Mouse (Mus musculus) lung, postnatal 0 days (tissue): Measurements from ENCODE around the gene Castor1. TPM values are rescaled to one million over a fixed set of nuclear protein-coding genes. Genes with fewer than 3 reads are reported as not detected.

Experiments used
- ATAC-seq: fragments of 200-750 bp; cut with Nextera tagmentation; 2 replicates; pipeline ENCODE4 v1.8.0; 2017; ENCODE audit warnings: moderate library complexity
- DNase-seq: peaks from one replicate; pipeline ENCODE4 v3.0.0-alpha.2; 2016; ENCODE audit warnings: low spot score
- H3K27ac ChIP-seq: fragments of 300-500 bp; sonication (generic); 2 replicates; pipeline ENCODE4 v1.5.1; 2014; ENCODE audit warnings: antibody characterized with exemption, mild to moderate bottlenecking, low read length, mixed read lengths
- H3K27me3 ChIP-seq: fragments of 300-500 bp; sonication (generic); replicated peaks from 2 replicates; pipeline ENCODE4 v1.6.1; 2014; ENCODE audit warnings: low read length, mixed read lengths; ENCODE audit not compliant: insufficient read depth
- H3K36me3 ChIP-seq: fragments of 300-500 bp; sonication (generic); 2 replicates; pipeline ENCODE4 v1.6.1; 2014; ENCODE audit warnings: low read length, mixed read lengths; ENCODE audit not compliant: insufficient read depth
- H3K4me1 ChIP-seq: fragments of 300-500 bp; sonication (generic); 2 replicates; pipeline ENCODE4 v1.6.1; 2014; ENCODE audit warnings: antibody characterized with exemption, low read depth, low read length, mixed read lengths; ENCODE audit not compliant: insufficient read depth
- H3K4me2 ChIP-seq: fragments of 300-500 bp; sonication (generic); replicated peaks from 2 replicates; pipeline ENCODE4 v1.6.1; 2014; ENCODE audit warnings: low read depth, mild to moderate bottlenecking, low read length, moderate library complexity, mixed read lengths
- H3K4me3 ChIP-seq: fragments of 300-500 bp; sonication (generic); 2 replicates; pipeline ENCODE4 v1.5.1; 2014; ENCODE audit warnings: low read depth, low read length
- H3K9ac ChIP-seq: fragments of 300-500 bp; sonication (generic); replicated peaks from 2 replicates; pipeline ENCODE4 v1.6.1; 2014; ENCODE audit warnings: low read depth, mild to moderate bottlenecking
- H3K9me3 ChIP-seq: fragments of 300-500 bp; sonication (generic); 2 replicates; pipeline ENCODE4 v1.6.1; 2016; ENCODE audit warnings: low read length, mixed read lengths
- CTCF ChIP-seq: IDR thresholded peaks from 2 replicates; pipeline ENCODE4 v1.5.1; 2016; ENCODE audit warnings: antibody characterized with exemption, mild to moderate bottlenecking
- EP300 ChIP-seq: IDR thresholded peaks from 2 replicates; pipeline ENCODE4 v1.6.1; 2016; ENCODE audit warnings: antibody characterized with exemption, mild to moderate bottlenecking, control low read depth
- WGBS: fragments of 180-500 bp; shearing (Covaris S2); extraction: QIAGEN DNeasy Blood & Tissue Kit; methylation state at CpG from one replicate; pipeline ENCODE4 v1.1.7; 2014; 5-methylcytosine and 5-hydroxymethylcytosine counted together
- polyA plus RNA-seq: library from polyadenylated mRNA; unstranded; fragments of >200 nt; fragmentation: Nextera tagmentation; extraction: Ambion mirVana; gene quantifications from 2 replicates; pipeline ENCODE4 v1.2.1, GENCODE M21; 2015

Castor1 gene
- polyA plus RNA-seq, 1 experiment from 2014 or later: 16.5 TPM

DNA sequence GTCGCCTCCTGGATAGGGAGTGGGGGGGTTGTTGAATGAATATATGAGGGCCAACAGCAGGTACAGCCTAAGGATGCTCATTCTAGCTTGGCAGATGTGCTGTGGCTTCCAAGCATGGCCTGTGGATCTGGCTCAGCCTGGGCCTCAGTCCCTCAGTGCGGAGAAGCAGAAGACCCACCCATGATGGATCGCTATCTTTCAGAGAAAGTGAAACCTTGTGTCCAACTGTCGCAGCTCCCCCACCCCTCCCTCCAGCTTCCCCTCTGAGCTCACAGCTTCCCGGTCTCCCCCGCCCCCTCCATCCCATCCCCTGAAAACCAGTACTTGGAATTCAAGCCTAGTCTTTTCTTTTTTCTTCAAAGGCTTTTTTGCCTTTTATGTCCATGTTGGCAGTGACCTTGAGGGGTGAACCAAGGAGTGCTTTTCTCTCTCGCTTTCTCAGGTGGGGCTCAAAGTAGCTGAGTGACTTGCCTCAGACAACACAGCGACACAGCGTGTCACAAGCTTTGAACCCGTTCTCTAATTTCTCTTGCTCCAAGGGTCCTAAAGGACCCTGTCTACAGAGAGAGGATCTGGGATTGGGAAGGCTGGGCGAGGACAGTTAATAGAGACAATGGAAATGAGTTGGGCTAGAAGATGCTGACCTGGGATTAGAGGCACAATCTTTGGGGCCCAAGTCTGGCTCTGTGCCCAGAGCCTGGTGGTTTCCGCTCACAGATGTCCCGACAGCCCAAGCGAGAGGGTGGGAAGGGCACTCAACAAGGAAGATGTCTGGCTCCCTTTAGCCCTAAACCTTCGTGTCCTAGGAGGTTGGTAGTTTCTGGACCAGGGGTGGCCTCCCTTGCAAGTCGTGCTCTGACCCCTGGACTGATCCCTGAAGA, 17.9 kb downstream of the Castor1 start, which contains the start of gene Osm:
Gene Osm (plus strand): TSS at position 756 of the 881 bp plus-strand sequence.
- H3K27ac ChIP-seq: no peak within 1 kb of the TSS
- no peak for DNase-seq
- TF ChIP-seq CTCF: no peak
- TF ChIP-seq EP300: no peak
- no peaks in the 10 kb centered on the region for H3K27me3 ChIP-seq
- no peak for ATAC-seq
- H3K4me1 ChIP-seq: no peaks in the 10 kb centered on the region
- WGBS: 59% methylated on average over 16 of the region's 16 CpGs
- H3K4me3 ChIP-seq: 0 out of 2 replicates have a peak within 1 kb of the TSS, but pooled peaks have one; percentile 10
- no peaks in the 10 kb centered on the region for H3K36me3 ChIP-seq
- H3K9ac ChIP-seq: no peak within 1 kb of the TSS
- no peaks in the 10 kb centered on the region for H3K9me3 ChIP-seq
- H3K4me2 ChIP-seq: no peak within 1 kb of the TSS

DNA sequence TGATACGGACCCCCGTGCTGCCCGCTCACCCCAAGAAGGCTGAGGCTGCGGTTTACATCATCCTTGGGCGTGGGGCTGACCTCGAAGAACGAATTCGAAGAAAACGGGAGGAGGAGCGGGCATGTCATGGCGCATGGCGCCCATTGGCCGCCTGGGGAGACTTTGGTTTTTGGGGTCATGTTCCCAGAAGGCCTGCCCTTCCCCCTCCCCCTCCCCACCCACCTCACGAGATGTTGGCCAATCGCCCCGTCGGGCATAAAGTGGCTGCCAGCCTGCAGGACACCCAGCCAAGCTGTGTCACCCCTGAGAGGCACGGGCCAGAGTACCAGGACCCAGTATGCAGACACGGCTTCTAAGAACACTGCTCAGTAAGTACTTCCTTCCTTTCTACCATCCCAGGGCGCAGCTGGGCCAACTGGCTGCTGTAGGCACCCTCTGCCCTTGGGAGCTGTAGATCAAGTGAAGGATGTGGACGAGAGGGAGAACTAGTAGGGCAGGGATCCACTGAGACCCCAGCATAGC, 18.6 kb downstream of the Castor1 start:
- ATAC-seq (no peak), DNase-seq (no peak)
- no peaks in the 10 kb centered on the region for H3K4me1 ChIP-seq
- H3K27me3 ChIP-seq: no peaks in the 10 kb centered on the region
- 82% methylated on average over 20 of the region's 21 CpGs for WGBS
- no peak for TF ChIP-seq EP300
- no peak for TF ChIP-seq CTCF
- no peaks in the 10 kb centered on the region for H3K36me3 ChIP-seq
- no peak overlapping the region for H3K4me3 ChIP-seq
- H3K27ac ChIP-seq: no peak overlapping the region
- no peak overlapping the region for H3K9ac ChIP-seq
- no peak overlapping the region for H3K4me2 ChIP-seq
- no peaks in the 10 kb centered on the region for H3K9me3 ChIP-seq

DNA sequence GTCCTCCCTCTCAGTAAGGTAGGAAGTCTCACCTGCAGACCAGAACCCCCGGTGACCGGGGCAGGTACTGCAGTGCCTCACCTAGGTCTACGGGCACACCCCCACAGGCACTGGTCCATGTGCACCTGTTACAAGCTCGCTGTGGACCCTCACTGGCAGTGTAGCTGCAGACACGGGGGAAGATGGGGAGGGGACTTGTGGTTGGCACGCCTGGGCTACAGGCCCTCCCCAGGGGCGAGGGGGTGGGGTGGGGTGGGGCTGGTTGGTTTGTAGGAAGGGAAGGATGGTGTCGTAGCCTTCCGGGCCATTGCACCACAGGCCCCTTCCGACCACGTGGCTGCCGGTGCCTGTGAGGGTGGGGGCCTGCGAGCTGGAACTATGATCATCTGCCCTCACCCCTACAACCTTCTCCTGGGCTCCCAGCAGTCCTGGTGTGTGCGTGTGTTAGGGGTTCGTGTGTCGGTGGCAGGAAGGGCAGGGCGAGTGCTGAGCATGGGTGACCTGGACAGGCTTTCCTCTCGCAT, 19.4 kb downstream of the Castor1 start:
- no peak overlapping the region for H3K27ac ChIP-seq
- 0 out of 2 replicates have a peak overlapping the region, but pooled peaks have one; percentile 10 for H3K4me3 ChIP-seq
- H3K9me3 ChIP-seq: no peaks in the 10 kb centered on the region
- ATAC-seq (peak; percentile 34), DNase-seq (no peak)
- no peaks in the 10 kb centered on the region for H3K27me3 ChIP-seq
- 68% methylated on average over 17 of the region's 18 CpGs for WGBS
- H3K4me1 ChIP-seq: no peaks in the 10 kb centered on the region
- no peak overlapping the region for H3K4me2 ChIP-seq
- H3K36me3 ChIP-seq: no peaks in the 10 kb centered on the region
- no peak overlapping the region for H3K9ac ChIP-seq
- TF ChIP-seq CTCF (no peak; the same call in 1 of the 2 replicates), EP300 (no peak)

DNA sequence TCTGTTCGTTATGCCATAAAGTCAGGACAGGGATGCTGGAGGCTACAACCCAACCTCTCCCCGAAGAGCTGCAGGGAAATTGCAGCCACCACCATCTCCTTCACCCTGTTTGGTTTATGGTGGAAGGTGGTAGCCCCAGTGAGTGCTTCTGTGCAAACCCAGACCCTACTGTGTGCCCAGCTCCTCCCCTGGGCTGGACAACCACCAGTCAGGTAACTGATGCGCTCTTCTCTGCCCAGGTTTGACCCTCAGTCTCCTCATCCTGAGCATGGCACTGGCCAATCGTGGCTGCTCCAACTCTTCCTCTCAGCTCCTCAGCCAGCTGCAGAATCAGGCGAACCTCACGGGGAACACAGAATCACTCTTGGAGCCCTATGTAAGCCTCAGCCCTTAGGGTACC, 20.1 kb downstream of the Castor1 start:
- no peak overlapping the region for H3K27ac ChIP-seq
- no peaks in the 10 kb centered on the region for H3K27me3 ChIP-seq
- no peaks in the 10 kb centered on the region for H3K9me3 ChIP-seq
- no peaks in the 10 kb centered on the region for H3K36me3 ChIP-seq
- no peak overlapping the region for H3K9ac ChIP-seq
- DNase-seq: no peak
- no peak overlapping the region for H3K4me3 ChIP-seq
- TF ChIP-seq EP300 (no peak), CTCF (no peak)
- no peak for ATAC-seq
- 81% methylated on average over 6 of the region's 6 CpGs for WGBS
- no peak overlapping the region for H3K4me2 ChIP-seq
- no peaks in the 10 kb centered on the region for H3K4me1 ChIP-seq

DNA sequence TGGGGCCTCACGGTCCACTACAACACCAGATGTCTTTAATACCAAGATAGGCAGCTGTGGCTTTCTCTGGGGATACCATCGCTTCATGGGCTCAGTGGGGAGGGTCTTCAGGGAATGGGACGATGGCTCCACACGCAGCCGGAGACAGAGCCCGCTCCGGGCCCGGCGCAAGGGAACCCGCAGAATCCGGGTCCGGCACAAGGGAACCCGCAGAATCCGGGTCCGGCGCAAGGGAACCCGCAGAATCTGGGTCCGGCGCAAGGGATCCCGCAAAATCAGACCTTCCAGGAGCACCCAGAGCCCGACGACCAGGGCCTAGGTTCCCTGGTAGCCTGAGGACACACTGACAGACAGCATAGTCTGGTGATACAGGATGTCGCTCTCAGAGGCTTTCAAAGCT, 21.7 kb downstream of the Castor1 start:
- TF ChIP-seq EP300 (no peak), CTCF (no peak)
- no peak for DNase-seq
- Histone ChIP-seq H3K27me3 (no peaks in the 10 kb centered on the region), H3K4me3 (no peak overlapping the region), H3K9ac (no peak overlapping the region), H3K9me3 (no peaks in the 10 kb centered on the region), H3K36me3 (no peaks in the 10 kb centered on the region), H3K4me2 (no peak overlapping the region), H3K27ac (no peak overlapping the region), H3K4me1 (no peaks in the 10 kb centered on the region)
- WGBS: 85% methylated on average over 23 of the region's 23 CpGs
- no peak for ATAC-seq

DNA sequence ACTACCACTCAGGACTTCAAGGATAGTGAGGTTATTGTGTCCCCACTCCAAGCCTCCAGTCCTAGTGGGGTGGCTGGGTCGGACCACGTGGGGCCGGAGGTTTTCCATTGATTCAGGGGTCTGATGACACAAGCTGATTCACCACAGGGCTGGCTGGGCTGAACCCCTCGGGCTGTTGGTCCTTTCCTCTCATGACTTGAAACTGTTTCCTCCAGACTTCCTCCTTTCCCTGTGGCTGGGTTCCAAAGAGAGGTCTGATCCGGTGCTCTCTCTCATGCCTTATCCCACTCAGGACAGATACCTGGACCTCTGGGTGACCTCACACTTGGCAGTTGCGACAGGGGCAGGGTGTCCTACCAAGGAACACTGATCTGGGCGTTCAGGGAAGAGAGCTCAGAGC, 22.1 kb downstream of the Castor1 start:
- TF ChIP-seq EP300 (no peak), CTCF (no peak)
- 53% methylated on average over 7 of the region's 7 CpGs for WGBS
- no peak for ATAC-seq
- no peak overlapping the region for H3K9ac ChIP-seq
- no peaks in the 10 kb centered on the region for H3K9me3 ChIP-seq
- no peaks in the 10 kb centered on the region for H3K27me3 ChIP-seq
- no peak overlapping the region for H3K27ac ChIP-seq
- DNase-seq: no peak
- no peaks in the 10 kb centered on the region for H3K4me1 ChIP-seq
- no peak overlapping the region for H3K4me2 ChIP-seq
- H3K36me3 ChIP-seq: no peaks in the 10 kb centered on the region
- no peak overlapping the region for H3K4me3 ChIP-seq
